Mouse (Mus musculus) inflammation-experienced regulatory T-cells, adult 16 weeks (primary cell): Measurements from ENCODE around the gene B4gat1. TPM values are rescaled to one million over a fixed set of nuclear protein-coding genes. Genes with fewer than 3 reads are reported as not detected.

Experiments
- polyA plus RNA-seq: library from polyadenylated mRNA; unstranded; fragments of 100-300 nt; shearing (Covaris generic); gene quantifications from one replicate; pipeline ENCODE4 v1.2.1, GENCODE M21; 2017

B4gat1 gene
- polyA plus RNA-seq: 26.1 TPM

DNA sequence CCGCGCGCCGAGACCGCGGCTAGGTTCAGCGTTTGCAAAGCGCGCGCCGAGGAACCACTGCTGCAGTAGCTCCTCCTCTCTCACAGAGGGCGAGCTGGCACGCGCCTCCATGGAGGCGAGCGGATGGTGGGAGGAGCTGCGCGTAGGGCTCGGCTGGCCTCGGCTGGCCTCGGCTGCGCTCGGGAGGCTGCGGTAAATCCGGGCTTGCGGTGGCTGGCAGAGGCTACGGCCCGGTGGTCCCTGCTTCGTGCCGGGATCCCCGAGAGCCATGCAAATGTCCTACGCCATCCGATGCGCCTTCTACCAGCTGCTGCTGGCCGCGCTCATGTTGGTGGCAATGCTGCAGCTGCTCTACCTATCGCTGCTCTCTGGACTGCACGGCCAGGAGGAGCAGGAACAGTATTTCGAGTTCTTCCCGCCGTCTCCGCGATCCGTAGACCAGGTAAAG, at the start of gene B4gat1, which contains the start of gene AC124502.3:
TSS of gene B4gat1 (plus strand) at position 118 of the 448 bp plus-strand sequence.
TSS of gene AC124502.3 (plus strand) at position 183 of the 448 bp plus-strand sequence.

GRCm38 (mm10) chr19:4990256-4990625, 48.4 kb upstream of the B4gat1 start, which contains the start of gene Npas4:
Gene Npas4 (minus strand): TSS chr19:4990316.

GRCm38 (mm10) chr19:5023621-5024479, 14.8 kb upstream of the B4gat1 start, which contains the start of gene Slc29a2:
Gene Slc29a2 (plus strand): TSS chr19:5023860.

DNA sequence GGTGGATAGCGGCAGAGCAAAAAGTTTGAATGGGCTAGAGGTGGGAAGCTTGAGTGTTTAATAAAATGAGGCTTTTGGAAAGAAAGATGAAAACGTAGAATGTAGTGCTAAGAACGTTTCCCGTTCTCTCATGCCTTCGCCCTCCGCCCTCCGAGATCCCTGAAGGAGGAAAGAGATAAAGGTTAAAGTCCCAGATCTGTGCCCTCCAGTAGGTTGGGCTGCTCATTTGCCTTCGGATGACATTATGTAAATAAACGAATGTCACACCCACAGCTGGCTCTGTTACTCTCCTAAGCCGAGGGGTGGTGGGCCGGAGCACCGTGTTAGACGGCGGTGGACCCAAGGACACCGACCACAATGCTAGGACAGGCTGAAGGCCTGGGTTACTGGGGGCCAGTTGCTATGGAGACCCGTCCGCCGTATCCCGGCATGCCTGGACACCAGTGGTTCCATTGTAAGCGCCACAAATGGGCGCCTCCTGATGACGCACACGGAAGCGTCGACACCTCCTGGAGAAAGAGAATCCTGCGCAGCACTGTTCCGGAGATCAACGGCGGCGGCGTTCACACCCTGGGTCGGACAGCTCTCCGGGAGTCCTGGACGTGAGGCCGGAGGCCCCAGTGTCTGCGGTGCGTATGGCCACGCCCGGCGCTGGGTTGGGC, 2.4 kb downstream of the B4gat1 start, which contains the start of gene Brms1:
TSS of gene Brms1 (plus strand) at position 493 of the 662 bp plus-strand sequence.

DNA sequence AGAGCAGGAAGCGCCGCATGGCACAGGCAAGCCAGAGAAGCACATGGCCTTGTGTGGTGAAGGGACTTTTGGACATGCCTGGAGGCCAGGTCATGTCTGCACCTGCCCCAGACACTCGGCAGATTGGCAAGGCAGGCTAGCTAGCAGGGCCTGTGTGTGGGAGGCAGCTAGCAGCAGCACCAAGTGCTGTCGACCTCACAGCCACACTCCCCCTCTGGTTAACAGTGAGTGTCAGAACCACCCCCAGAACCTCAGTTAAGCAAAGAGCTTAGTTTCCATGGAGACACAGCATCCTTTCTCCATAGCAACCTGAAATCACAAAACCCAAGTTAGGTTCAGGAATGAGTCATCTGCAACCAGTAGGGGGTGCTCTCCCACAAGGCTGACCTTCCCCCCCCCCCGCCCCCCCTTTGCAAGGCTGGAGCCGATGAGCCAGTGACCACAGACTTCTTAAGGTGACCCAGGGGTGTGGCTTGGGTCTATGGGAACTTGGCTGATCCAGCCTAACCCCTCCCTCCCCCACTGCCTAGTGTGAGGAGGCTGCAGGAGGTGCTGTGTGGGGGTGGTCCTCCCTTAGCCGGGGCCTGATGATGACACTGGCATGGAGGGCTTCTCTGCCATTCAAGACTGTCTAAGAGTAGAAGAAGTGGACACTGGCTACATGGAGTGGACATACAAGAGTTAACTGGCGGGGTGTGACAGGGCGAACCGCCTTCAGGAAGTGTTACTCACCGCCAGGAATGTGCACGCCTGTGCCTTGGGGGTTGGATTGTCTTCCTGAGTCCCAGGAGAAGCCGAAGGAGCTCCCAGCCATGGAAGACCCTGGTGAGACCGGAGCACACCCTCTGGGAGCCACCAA, 11.7 kb downstream of the B4gat1 start, which contains the start of gene Rin1:
TSS of gene Rin1 (plus strand) at position 435 of the 859 bp plus-strand sequence.

GRCm38 (mm10) chr19:5067867-5068569, 29.4 kb downstream of the B4gat1 start, which contains the start of gene Cd248:
Gene Cd248 (plus strand): TSS chr19:5068078.

DNA sequence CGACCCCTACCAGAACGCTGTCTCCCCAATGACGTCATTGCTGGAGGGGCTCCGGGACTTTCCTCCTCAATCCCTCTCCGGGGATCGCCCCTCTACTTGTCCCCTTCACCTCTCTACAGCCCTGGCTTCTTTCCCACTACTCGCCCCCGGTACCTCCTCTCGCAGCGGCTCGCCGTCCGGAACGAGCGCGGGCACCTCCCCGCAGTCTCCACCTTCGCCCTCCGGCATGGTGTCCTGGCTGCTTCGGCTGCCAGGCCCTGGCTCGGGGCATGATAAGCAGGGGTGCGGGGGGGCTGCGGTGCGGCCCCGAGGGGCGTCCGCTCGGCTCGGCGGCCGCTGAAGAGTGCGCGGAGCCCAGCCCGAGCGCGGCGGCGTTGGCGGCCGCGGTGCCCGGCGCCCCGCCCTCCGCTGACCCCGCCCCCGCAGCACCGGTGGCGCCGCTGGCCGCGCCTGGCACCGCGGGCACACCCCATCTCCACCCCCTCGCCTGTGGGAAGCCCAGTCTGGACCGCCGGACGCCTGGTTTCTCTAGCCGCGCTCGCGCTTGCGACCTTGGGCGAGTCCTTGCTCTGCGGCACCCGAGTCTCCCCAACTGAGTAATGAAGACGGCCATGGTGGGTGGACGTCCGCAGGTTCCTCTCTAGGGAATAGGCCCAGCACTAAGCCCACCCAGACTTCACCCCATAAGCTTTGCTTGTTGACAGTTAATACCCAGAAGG, 46.7 kb downstream of the B4gat1 start, which contains the start of gene Tmem151a:
TSS of gene Tmem151a (minus strand) at position 387 of the 719 bp plus-strand sequence.

DNA sequence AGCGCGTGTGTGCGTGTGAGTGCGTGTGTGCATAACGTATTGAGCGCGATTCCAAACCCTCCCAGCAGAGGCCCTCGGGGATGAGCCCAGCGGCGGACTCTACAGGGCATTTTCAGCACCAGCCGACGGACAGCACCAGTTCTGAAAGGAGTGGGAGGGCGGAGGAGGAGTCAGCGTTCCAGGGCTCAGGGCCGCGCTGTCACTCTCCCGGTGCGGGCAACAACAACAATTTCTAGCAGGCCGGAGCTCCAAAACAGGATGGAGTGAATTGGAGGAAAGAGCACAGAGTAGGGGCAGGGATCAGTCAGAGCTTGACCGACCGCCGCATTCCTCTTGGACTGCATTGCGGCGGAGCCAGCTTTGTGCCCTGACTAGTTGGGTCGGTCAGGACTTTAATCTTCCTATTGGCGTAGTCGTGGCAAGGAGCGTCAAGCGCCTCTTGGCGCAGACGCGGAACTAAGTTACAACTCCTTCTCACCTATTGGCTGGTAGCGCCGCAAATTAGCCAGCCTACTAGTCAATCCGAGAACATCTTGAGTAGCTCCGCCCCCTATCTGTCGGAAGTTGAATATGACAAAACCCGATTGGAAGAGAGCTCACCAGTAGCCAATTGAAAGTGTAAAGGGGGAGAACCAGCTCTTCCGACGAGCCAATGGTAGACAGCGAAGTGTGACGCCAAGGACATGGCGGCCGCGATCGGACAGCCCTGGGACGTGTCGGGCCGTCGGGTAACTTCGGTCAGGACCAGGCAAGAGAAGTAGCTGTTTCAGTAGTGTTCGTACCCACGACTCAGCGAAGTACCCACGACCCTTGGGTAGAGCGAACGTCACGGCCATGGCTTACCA, 49.5 kb downstream of the B4gat1 start, which contains the start of gene Yif1a:
TSS of gene Yif1a (plus strand) at position 655 of the 845 bp plus-strand sequence.

Other genes starting within 250 kb of the B4gat1 start
- 63.3 TPM for gene Rbm4, start 244.9 kb upstream of the B4gat1 start, polyA plus RNA-seq
- gene Gm21992, start 227.2 kb upstream of the B4gat1 start, polyA plus RNA-seq: 45.2 TPM
- 88.2 TPM for gene Rbm14, start 227.2 kb upstream of the B4gat1 start, polyA plus RNA-seq
- 157 TPM for gene Ccs, start 199.5 kb upstream of the B4gat1 start, polyA plus RNA-seq
- not detected for gene Ccdc87, start 199.5 kb upstream of the B4gat1 start, polyA plus RNA-seq
- 15.1 TPM for gene Ctsf, start 183.7 kb upstream of the B4gat1 start, polyA plus RNA-seq
- gene Actn3, start 160.9 kb upstream of the B4gat1 start, polyA plus RNA-seq: 0.21 TPM
- gene Zdhhc24, start 160.2 kb upstream of the B4gat1 start, polyA plus RNA-seq: 10.3 TPM
- 1.4 TPM for gene Bbs1, start 132.2 kb upstream of the B4gat1 start, polyA plus RNA-seq
- gene Dpp3, start 110.5 kb upstream of the B4gat1 start, polyA plus RNA-seq: 131 TPM
- gene Peli3, start 95.7 kb upstream of the B4gat1 start, polyA plus RNA-seq: 1.4 TPM
- 69.8 TPM for gene Mrpl11, start 76.7 kb upstream of the B4gat1 start, polyA plus RNA-seq
- gene Npas4, start 48.5 kb upstream of the B4gat1 start, polyA plus RNA-seq: 1.7 TPM
- gene Slc29a2, start 15.0 kb upstream of the B4gat1 start, polyA plus RNA-seq: 2.2 TPM
- 1.5 TPM for gene AC124502.3, start 65 bp downstream of the B4gat1 start, polyA plus RNA-seq
- gene Brms1, start 2.5 kb downstream of the B4gat1 start, polyA plus RNA-seq: 107 TPM
- gene Rin1, start 11.7 kb downstream of the B4gat1 start, polyA plus RNA-seq: 0.17 TPM
- gene Cd248, start 29.3 kb downstream of the B4gat1 start, polyA plus RNA-seq: not detected
- not detected for gene Tmem151a, start 46.7 kb downstream of the B4gat1 start, polyA plus RNA-seq
- gene Yif1a, start 49.7 kb downstream of the B4gat1 start, polyA plus RNA-seq: 68.9 TPM
- 1.4 TPM for gene Cnih2, start 59.7 kb downstream of the B4gat1 start, polyA plus RNA-seq
- 256 TPM for gene Rab1b, start 68.2 kb downstream of the B4gat1 start, polyA plus RNA-seq
- 3.6 TPM for gene Klc2, start 79.7 kb downstream of the B4gat1 start, polyA plus RNA-seq
- gene Pacs1, start 234.3 kb downstream of the B4gat1 start, polyA plus RNA-seq: 26.5 TPM